Comparison of ENCODE assay signal across 8 mouse cellular contexts in genomic region chr10:43581260-43581659, GRCm38 (mm10). TPM values are rescaled to one million over a fixed set of nuclear protein-coding genes. Genes with fewer than 3 reads are reported as not detected.
DNase-seq lines count a peak whose midpoint lies in the region; ATAC-seq and TF ChIP-seq lines count a peak whose summit lies in the region.

No protein-coding gene starts in this region.

- no peaks in the 10 kb centered on the region for H3K79me2 ChIP-seq in heart, adult 2 months (replicated peaks; ENCODE audit: control insufficient read depth, insufficient read depth, low read length)

- no peak for TF ChIP-seq POLR2A in heart, adult 2 months (IDR thresholded peaks at IDR 0.05; ENCODE audit: insufficient read depth, low read depth, low read length)
- no peak for TF ChIP-seq POLR2A in bone marrow, adult 2 months (IDR thresholded peaks at IDR 0.05; ENCODE audit: borderline replicate concordance, control insufficient read depth, low read depth, low read length)

- H3K27me3 ChIP-seq in heart, embryonic 15.5 days, result no peaks in the 10 kb centered on the region
- H3K27me3 ChIP-seq in heart, adult 2 months (ENCODE audit: control insufficient read depth, insufficient read depth, low read length), result peaks cover 6% of the 10 kb centered on the region
- no peaks in the 10 kb centered on the region for H3K27me3 ChIP-seq in hindbrain, embryonic 14.5 days (ENCODE audit: control insufficient read depth, insufficient read depth, low read length)
- H3K27me3 ChIP-seq in midbrain, embryonic 11.5 days (ENCODE audit: control insufficient read depth, insufficient read depth, low read length), result peaks cover 5% of the 10 kb centered on the region; the same call in 1 of the 2 replicates

- H3K36me3 ChIP-seq in heart, embryonic 15.5 days, result no peaks in the 10 kb centered on the region; the same call in 1 of the 2 replicates
- H3K36me3 ChIP-seq in heart, adult 2 months (ENCODE audit: control insufficient read depth, insufficient read depth, low read length), result no peaks in the 10 kb centered on the region
- peaks cover 30% of the 10 kb centered on the region for H3K36me3 ChIP-seq in hindbrain, embryonic 14.5 days (replicated peaks; ENCODE audit: control insufficient read depth, insufficient read depth)
- H3K36me3 ChIP-seq in midbrain, embryonic 11.5 days (ENCODE audit: control insufficient read depth, insufficient read depth, low read length), result peaks cover 3% of the 10 kb centered on the region; the same call in 1 of the 2 replicates

- no peak for ATAC-seq in heart, embryonic 15.5 days (replicated peaks; ENCODE audit: insufficient number of reproducible peaks, insufficient read depth, low FRiP score, low read depth)
- ATAC-seq in hindbrain, embryonic 14.5 days (ENCODE audit: low FRiP score), result no peak
- no peak for ATAC-seq in midbrain, embryonic 11.5 days (ENCODE audit: low FRiP score)

- peaks cover 21% of the 10 kb centered on the region for H3K4me1 ChIP-seq in heart, embryonic 15.5 days (replicated peaks)
- peaks cover 3% of the 10 kb centered on the region for H3K4me1 ChIP-seq in heart, adult 2 months (ENCODE audit: control insufficient read depth, insufficient read depth, low read length)
- H3K4me1 ChIP-seq in bone marrow, adult 2 months (ENCODE audit: control insufficient read depth, insufficient read depth, low read length), result peaks cover 4% of the 10 kb centered on the region; the same call in 1 of the 2 replicates
- peaks cover 20% of the 10 kb centered on the region for H3K4me1 ChIP-seq in hindbrain, embryonic 14.5 days (replicated peaks; ENCODE audit: control insufficient read depth, insufficient read depth, low read length)
- peaks cover 7% of the 10 kb centered on the region for H3K4me1 ChIP-seq in midbrain, embryonic 11.5 days (ENCODE audit: control insufficient read depth, insufficient read depth, low read length)

- no peaks in the 10 kb centered on the region for H3K9me3 ChIP-seq in heart, embryonic 15.5 days (replicated peaks)
- H3K9me3 ChIP-seq in hindbrain, embryonic 14.5 days (ENCODE audit: control insufficient read depth, low read length), result no peaks in the 10 kb centered on the region
- H3K9me3 ChIP-seq in midbrain, embryonic 11.5 days (ENCODE audit: control insufficient read depth, low read length), result no peaks in the 10 kb centered on the region

- no peak for TF ChIP-seq EP300 in heart, adult 2 months (IDR thresholded peaks at IDR 0.05; ENCODE audit: insufficient read depth, low read depth, low read length)

- H3K27ac ChIP-seq in heart, embryonic 15.5 days, result peak overlapping the region; percentile 66
- H3K27ac ChIP-seq in heart, adult 2 months, result no peak overlapping the region
- H3K27ac ChIP-seq in bone marrow, adult 2 months (ENCODE audit: control insufficient read depth, insufficient read depth, low read depth, low read length, poor library complexity), result peak overlapping the region; percentile 76
- peak overlapping the region; percentile 99 for H3K27ac ChIP-seq in hindbrain, embryonic 14.5 days
- peak overlapping the region; percentile 94 for H3K27ac ChIP-seq in midbrain, embryonic 11.5 days (ENCODE audit: low read depth, low read length)

- H3K4me3 ChIP-seq in heart, embryonic 15.5 days, result peak overlapping the region; percentile 75
- no peak overlapping the region for H3K4me3 ChIP-seq in heart, adult 2 months
- H3K4me3 ChIP-seq in bone marrow, adult 2 months (replicated peaks; ENCODE audit: control insufficient read depth, low read depth, low read length), result peak overlapping the region; percentile 84
- H3K4me3 ChIP-seq in hindbrain, embryonic 14.5 days (replicated peaks; ENCODE audit: low read length), result peak overlapping the region; percentile 79
- peak overlapping the region; percentile 71 for H3K4me3 ChIP-seq in midbrain, embryonic 11.5 days (ENCODE audit: low read depth, low read length)

- intact Hi-C loops in heart, adult 2 months (cut with DNase I), result no loop called here

- TF ChIP-seq CTCF in heart, adult 2 months (IDR thresholded peaks at IDR 0.05), result no peak
- TF ChIP-seq CTCF in bone marrow, adult 2 months (IDR thresholded peaks at IDR 0.05; ENCODE audit: control insufficient read depth, insufficient read depth, low read length), result no peak

- WGBS in heart, embryonic 15.5 days, result 69% methylated on average over 3 of the region's 3 CpGs
- 74% methylated on average over 3 of the region's 3 CpGs for WGBS in heart, adult 2 months
- 14% methylated on average over 3 of the region's 3 CpGs for whole genome bisulfite sequencing in bone marrow, adult 2 months
- WGBS in hindbrain, embryonic 14.5 days, result 27% methylated on average over 3 of the region's 3 CpGs
- WGBS in midbrain, embryonic 11.5 days, result 37% methylated on average over 3 of the region's 3 CpGs

- H3K4me2 ChIP-seq in heart, embryonic 15.5 days, result peak overlapping the region; percentile 99
- peak overlapping the region; percentile 67 for H3K4me2 ChIP-seq in hindbrain, embryonic 14.5 days (replicated peaks)
- H3K4me2 ChIP-seq in midbrain, embryonic 11.5 days, result peak overlapping the region; percentile 90

- peak overlapping the region; percentile 74 for H3K9ac ChIP-seq in heart, embryonic 15.5 days
- H3K9ac ChIP-seq in heart, adult 2 months (ENCODE audit: low read depth, low read length), result no peak overlapping the region
- peak overlapping the region; percentile 95 for H3K9ac ChIP-seq in hindbrain, embryonic 14.5 days
- H3K9ac ChIP-seq in midbrain, embryonic 11.5 days (ENCODE audit: low read length), result peak overlapping the region; percentile 95

- DNase-seq in heart, adult 2 months, result no peak
- no peak for DNase-seq in hindbrain, embryonic 14.5 days (ENCODE audit: low spot score)
- peak; percentile 92 for DNase-seq in midbrain, embryonic 11.5 days (ENCODE audit: low spot score, missing footprints)
- no peak for DNase-seq in testis, postnatal 10 days (ENCODE audit: low spot score)
- DNase-seq in embryo, embryonic 10 days (ENCODE audit: low spot score), result no peak
- DNase-seq in spleen, postnatal 36 days (ENCODE audit: low spot score in 2 of 2), result no peak

RNA-seq across cellular contexts. Expression of gene Cd24a, which starts 3.2 kb away (rescaled TPM):
- 80.1 and 102 TPM in 2 replicates for polyA plus RNA-seq in heart, embryonic 15.5 days (2015; fragmentation: Nextera tagmentation; extraction: Ambion mirVana)
- total RNA-seq in heart, adult 2 months (2021), result 10 to 100 TPM in 1 of 2 experiments, 1 to 10 TPM in 1; 5.0 to 19.7 TPM
- 10.8 and 36.4 TPM in 2 replicates for polyA plus RNA-seq in heart, adult 2 months (2012; rRNA removed)
- 790 and 1,396 TPM in 2 replicates for polyA plus RNA-seq in bone marrow, adult 2 months (2011; ENCODE audit: insufficient read depth, insufficient read length, low replicate concordance, missing spikeins)
- 938 and 954 TPM in 2 replicates for polyA plus RNA-seq in hindbrain, embryonic 14.5 days (2014; fragmentation: Nextera tagmentation; extraction: Ambion mirVana)
- polyA plus RNA-seq in midbrain, embryonic 11.5 days (2014; fragmentation: Nextera tagmentation; extraction: Ambion mirVana), result 516 and 568 TPM in 2 replicates

RNA-seq across cellular contexts. Expression of gene 1700021F05Rik, which starts 40.5 kb away (rescaled TPM):
- 80.8 and 95.5 TPM in 2 replicates for polyA plus RNA-seq in heart, embryonic 15.5 days (2015; fragmentation: Nextera tagmentation; extraction: Ambion mirVana)
- total RNA-seq in heart, adult 2 months (2021), result 100 to 1,000 TPM; 112 to 121 TPM
- polyA plus RNA-seq in heart, adult 2 months (2012; rRNA removed), result 27.4 and 34.1 TPM in 2 replicates
- polyA plus RNA-seq in bone marrow, adult 2 months (2011; ENCODE audit: insufficient read depth, insufficient read length, low replicate concordance, missing spikeins), result 28.8 and 56.2 TPM in 2 replicates
- 66.1 and 66.7 TPM in 2 replicates for polyA plus RNA-seq in hindbrain, embryonic 14.5 days (2014; fragmentation: Nextera tagmentation; extraction: Ambion mirVana)
- 68.9 and 75.0 TPM in 2 replicates for polyA plus RNA-seq in midbrain, embryonic 11.5 days (2014; fragmentation: Nextera tagmentation; extraction: Ambion mirVana)

RNA-seq across cellular contexts. Expression of gene Gm9803, which starts 57.4 kb away (rescaled TPM):
- polyA plus RNA-seq in heart, embryonic 15.5 days (2015; fragmentation: Nextera tagmentation; extraction: Ambion mirVana), result 16.0 and 16.5 TPM in 2 replicates
- total RNA-seq in heart, adult 2 months (2021), result 10 to 100 TPM in 1 of 2 experiments, 1 to 10 TPM in 1; 7.9 to 18.6 TPM
- polyA plus RNA-seq in heart, adult 2 months (2012; rRNA removed), result 77.3 and 95.5 TPM in 2 replicates
- polyA plus RNA-seq in bone marrow, adult 2 months (2011; ENCODE audit: insufficient read depth, insufficient read length, low replicate concordance, missing spikeins), result 49.9 and 110 TPM in 2 replicates
- polyA plus RNA-seq in hindbrain, embryonic 14.5 days (2014; fragmentation: Nextera tagmentation; extraction: Ambion mirVana), result 14.5 and 25.4 TPM in 2 replicates
- polyA plus RNA-seq in midbrain, embryonic 11.5 days (2014; fragmentation: Nextera tagmentation; extraction: Ambion mirVana), result 14.7 and 15.9 TPM in 2 replicates
